Mouse (Mus musculus): Measurements from ENCODE around the gene Nav2.

- TF ChIP-seq CTCF (IDR thresholded peaks at IDR 0.05; ENCODE audit: low read depth, low read length) (no peak), GATA1 (IDR thresholded peaks at IDR 0.05; ENCODE audit: borderline replicate concordance, low read length) (no peak), TAL1 (conservative IDR thresholded peaks at IDR 0.05; ENCODE audit: low read depth, low read length) (no peak)
Observed at GRCm38 (mm10) chr7:49326967-49327742, 418.6 kb downstream of the Nav2 start.
